Mouse (Mus musculus): ENCODE measurements around the gene Rapgef4.
A peak's percentile ranks its signal among the peaks of the same experiment; 100 is the strongest.

Gene Rapgef4

DNA sequence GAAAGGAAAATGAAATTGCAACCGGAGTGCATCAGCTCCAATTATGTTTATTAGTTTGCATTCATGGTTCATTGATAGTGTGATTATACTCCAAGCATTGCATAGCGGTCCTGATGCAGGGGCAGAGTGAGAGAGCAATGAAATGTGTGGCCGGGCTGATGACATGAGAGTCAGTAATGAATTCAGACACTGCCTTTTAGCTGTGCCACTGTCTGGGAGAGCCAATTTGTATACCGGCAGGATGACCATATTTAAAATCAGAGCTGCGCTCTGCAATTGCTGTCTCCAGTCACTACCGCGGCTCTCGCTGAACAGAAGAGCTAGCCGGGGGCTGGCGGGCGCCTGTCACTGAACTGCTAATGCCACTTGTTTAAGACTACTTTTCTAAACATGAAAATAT lies 197.5 kb downstream of the Rapgef4 start:
- DNase-seq (ENCODE audit: low read depth, low spot score), result no peak

DNA sequence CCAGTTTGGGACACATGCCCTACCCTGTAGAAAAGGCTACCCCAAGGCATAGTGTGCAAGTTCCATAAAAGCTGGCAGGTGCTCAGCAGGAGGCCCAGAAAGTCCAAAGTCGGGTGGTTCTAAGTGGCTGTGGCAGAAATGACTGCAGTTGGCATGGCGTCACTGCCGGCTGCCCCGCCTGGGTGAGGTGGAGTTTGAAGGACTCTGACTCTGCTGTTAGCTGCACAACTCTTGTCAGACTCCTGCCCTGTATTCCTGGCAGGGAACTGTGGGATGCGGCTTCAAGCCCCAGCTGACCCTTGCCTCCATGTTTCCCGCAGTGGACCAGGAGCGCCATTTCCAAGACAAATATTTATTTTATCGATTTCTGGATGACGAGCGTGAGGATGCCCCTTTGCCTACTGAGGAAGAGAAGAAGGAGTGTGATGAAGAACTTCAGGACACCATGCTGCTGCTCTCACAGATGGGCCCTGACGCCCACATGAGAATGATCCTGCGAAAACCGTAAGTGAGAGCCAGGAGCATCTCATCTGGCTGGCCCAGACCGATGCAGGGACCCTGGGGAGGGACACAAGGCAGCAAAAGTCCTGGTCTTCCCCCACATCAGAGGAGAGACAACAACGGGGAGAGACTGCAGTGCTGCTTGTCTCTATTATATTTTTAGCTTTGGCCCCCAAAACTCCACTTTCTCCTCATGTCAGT lies 198.7 kb downstream of the Rapgef4 start:
- no peak for DNase-seq (ENCODE audit: low read depth, low spot score)

GRCm38 (mm10) chr2:72181443-72181842 lies 200.4 kb downstream of the Rapgef4 start:
- DNase-seq (ENCODE audit: low read depth, low spot score), result no peak

- DNase-seq (ENCODE audit: low read depth, low spot score), result peak; percentile 38
Observed at GRCm38 (mm10) chr2:72183751-72184150, 202.7 kb downstream of the Rapgef4 start.

DNA sequence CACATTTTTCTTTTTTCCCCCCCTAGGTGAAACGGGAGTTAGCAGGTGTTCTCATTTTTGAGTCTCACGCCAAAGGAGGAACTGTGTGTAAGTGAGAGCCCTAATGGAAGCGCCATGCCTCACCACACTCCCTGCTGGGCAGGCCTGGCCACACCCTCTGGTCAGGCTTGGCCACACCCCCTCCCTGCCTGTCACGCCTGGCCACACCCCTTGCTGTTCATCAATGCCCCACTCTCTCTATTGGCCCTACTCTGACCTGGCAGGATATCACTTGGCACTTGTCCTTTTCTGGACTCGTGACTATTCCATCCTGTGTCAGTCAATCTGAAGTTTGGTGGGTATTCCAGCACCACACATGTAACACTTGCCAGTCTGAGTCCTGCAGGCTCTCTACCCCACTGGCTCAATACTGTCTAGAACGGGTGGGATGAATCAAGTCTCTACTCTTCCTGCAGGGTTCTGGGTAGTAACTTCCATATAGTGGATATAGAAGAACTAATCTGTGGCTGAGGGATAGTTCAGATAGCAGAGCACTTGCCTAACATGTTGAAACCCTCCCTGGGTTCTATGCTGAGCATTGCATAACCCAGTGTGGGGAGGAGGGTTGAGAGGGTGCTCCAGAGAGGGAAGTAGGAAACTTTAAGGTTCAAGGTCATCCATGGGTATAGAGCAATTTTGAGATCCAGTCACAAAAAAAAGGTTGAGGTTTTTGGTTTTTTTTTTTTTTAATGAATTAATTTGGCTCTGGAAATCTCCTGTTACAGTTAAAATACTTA lies 215.3 kb downstream of the Rapgef4 start:
- DNase-seq (ENCODE audit: low read depth, low spot score), result peak; percentile 15

DNA sequence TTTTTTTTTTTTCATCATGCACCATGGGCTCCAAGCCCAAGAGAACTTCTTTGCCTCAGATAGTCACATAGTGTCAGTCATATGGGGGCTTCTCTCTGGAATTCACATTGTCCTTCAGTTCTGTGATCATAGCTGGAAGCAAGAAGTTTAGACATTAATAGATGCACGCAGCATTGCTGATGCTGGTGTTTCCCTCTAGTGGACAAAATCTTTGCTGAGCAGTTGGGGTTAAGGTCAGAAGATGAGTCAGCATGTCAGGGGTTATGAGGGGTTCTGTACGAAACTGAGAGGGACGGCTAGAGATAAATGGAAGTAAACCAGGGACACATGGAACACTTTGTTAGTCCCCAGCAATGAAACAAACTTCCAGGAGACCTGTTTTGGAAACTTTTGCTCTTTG lies 216.0 kb downstream of the Rapgef4 start:
- DNase-seq (ENCODE audit: low read depth, low spot score), result no peak

DNA sequence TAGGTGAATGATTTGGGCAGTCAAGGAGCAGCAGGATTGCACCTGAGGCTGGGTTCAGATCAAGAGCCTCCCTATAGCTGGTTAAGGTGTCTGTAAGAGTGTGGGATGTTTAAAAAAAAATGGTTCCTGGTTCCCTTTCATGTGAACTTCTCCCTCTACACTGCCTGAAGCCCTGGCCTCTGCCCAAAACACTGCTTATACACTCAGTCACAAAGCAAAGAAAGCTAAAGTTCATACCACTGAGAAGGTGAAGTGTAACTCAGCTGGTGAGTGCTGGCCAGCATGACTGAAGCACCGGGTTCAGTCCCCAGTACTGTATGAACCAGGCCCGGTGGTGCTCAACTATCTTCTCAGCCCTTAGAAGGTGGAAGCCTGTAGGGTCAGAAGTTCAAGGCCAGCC lies 218.4 kb downstream of the Rapgef4 start:
- DNase-seq (ENCODE audit: low read depth, low spot score), result no peak

DNA sequence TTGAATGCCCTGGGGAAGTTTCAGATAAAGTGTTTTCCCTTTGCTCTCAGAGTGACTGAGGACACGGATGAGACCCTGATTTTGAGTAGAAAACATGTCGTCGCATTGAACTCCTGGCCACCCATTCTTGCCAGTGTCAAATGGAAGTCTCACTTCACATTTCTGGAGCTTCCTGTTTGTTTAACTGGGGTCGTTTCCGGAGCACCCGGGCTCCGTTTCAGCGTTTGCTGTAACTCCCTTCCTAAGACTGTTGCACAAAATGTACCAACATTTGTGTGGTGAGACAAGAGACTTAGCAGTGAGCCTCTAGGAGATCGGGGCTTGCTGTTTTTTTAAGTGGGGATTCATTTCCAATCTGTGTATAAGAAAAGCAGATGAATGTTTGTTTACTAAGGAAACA lies 220.5 kb downstream of the Rapgef4 start:
- no peak for DNase-seq (ENCODE audit: low read depth, low spot score)

DNA sequence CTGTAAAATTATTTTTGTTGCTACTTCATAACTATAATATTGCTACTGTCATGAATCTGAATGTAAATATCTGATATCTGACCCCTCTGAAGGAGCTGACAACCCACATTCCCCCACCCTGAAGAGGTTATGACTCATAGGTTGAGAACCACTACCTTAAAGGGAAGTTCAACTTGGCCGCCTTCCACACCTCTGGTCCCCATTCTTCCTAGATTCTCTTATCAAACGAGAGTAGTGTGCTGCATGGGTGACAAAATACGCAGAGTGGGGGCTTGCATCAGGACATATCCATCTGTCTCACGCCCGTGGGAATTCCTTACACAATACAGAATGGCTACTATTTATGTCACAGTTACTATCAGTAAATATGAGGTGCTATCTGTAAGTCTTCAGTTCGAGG lies 221.2 kb downstream of the Rapgef4 start:
- DNase-seq (ENCODE audit: low read depth, low spot score), result no peak

GRCm38 (mm10) chr2:72203609-72204008 lies 222.6 kb downstream of the Rapgef4 start:
- DNase-seq (ENCODE audit: low read depth, low spot score), result peak; percentile 35

DNA sequence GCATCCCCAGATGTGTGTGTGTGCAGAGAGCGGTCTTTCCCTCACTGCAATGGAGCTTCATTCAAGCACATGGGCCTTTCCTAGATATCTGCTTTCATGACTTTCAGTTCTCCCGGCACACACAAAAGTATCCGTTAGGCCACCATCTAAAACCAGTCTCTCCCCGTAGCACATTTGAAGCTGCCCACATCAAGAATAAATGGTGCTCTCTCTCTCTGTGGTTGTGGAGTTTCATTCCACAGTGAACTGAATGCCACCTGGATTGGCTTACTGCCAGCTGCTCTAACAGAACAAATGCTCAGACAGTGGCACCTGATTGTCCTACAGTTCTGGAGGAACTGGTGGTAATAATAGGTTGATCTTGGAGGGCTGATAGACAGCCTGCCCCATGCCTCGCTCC lies 224.8 kb downstream of the Rapgef4 start:
- no peak for DNase-seq (ENCODE audit: low read depth, low spot score)

DNA sequence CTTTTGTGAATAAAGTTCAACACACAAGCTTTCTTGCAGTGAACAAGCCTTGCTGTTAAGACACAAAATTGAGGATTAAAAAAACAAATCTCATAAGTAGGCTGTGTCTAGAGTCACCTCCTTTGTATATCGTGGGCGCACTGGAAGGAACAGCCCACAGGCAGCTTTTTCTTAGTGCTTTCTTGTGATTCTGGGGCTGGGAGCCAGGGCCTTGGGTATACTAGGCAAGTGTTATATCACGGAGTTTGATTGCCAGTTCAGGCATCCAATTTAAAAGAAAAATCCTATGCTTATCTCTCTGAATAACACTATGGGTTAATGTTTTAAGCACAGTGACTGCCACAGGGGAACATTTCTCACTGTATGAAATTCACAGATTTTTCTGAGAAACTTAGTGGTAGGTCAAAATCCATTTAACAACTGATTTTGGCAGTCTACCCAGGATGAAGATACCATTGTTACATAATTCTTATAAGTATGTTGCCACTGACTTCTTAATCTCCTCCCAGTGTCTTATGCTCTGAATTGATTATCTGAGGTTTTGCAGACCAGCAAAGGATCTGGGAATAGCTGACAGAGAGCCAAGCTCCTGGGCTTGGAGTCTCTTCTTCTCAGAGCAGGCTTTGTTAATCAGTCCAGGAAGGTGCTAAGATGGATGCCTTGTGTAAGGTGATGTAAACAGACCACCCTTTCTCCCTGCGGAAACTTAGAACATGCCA lies 225.6 kb downstream of the Rapgef4 start:
- DNase-seq (ENCODE audit: low read depth, low spot score), result no peak

GRCm38 (mm10) chr2:72217336-72217735 lies 236.3 kb downstream of the Rapgef4 start:
- DNase-seq (ENCODE audit: low read depth, low spot score), result no peak

DNA sequence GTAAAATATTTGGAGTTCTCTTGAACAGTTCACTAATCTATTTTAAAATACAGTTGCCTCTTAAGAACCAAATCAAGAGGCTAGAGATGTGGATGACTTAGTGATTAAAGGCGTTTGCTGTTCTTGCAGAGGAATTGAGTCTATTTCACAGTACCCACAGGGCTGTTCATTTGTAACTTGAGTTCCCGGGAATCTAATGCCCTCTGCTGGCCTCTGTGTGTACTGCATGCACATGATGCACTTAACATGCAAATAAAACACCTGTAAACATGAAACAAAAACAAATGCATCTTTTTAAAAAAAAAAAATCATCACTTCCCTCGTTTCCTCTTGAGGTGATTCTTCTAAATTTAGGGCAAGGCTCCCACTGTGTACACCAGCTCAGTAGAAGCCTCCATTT lies 238.9 kb downstream of the Rapgef4 start:
- DNase-seq (ENCODE audit: low read depth, low spot score), result peak; percentile 65

- no peak for DNase-seq (ENCODE audit: low read depth, low spot score)
Observed at GRCm38 (mm10) chr2:72221283-72221682, 240.2 kb downstream of the Rapgef4 start.

DNA sequence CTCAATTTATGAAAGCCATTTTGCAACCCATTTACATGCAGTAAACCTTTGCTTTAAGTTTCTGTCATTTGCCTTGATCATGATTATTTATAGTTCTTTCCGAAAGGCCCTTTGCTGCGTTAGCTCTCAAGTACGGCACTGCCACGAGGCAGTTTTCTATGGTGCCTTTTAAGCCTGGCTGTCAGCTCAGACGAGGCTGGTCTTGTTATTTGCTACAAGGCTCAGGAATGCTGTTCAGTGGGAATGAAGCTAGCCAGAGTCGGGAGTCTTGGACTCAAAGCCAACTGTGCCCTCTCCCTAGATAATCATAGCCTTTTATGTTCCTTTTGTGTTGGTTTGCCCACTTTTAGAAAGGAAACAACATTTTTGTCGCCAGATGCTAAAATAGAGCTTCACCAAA lies 240.7 kb downstream of the Rapgef4 start:
- DNase-seq (ENCODE audit: low read depth, low spot score), result no peak

DNA sequence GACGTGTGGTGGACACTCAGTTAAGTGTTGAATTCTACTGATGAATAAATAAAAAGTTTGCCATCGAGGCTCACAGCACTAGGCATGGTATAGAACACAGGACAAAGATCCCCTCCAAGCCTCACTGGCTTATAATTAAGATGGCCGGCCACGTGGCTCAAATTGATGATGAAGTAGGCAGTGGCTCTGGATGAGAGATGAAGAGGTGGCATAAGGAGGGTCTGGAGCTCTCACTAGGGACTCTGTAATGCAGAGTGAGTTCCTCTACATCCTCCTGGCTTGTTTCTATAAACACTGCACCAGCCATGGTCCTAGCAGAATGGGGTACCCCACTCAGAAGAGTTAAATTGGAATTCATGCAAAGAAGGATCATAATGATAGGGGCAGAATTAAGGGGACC lies 241.2 kb downstream of the Rapgef4 start:
- no peak for DNase-seq (ENCODE audit: low read depth, low spot score)

DNA sequence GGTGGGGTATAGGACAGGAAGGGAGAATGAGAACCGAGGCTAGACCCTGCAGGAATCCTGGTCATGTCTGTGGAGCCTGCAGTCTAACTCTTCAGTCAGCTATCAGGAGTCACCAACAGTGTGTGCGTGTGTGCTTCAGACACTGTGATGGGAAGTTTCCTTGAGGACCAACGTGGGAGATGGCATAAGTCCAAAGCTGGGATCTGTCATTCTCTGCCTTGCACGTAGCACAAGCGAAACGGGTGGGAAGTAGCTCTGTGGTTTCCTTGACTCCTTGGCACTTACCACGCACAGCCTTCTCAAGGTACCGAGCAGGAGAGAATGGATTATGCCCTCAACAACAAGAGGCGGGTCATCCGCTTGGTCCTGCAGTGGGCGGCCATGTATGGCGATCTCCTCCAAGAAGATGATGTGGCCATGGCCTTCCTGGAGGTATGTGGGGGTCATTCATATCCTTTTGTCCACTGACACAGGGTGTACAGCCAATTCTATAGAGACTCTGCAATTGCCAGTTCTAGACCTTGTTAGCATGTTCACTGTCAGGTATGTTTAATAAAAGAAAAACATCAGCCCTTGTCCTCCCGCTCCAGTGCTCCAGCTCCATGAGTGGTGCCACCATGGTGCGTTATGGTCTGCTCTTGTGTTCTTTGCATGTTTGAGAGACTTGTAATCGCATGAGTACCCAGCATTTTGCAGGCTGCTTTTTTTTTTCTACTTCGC lies 241.9 kb downstream of the Rapgef4 start:
- no peak for DNase-seq (ENCODE audit: low read depth, low spot score)

DNA sequence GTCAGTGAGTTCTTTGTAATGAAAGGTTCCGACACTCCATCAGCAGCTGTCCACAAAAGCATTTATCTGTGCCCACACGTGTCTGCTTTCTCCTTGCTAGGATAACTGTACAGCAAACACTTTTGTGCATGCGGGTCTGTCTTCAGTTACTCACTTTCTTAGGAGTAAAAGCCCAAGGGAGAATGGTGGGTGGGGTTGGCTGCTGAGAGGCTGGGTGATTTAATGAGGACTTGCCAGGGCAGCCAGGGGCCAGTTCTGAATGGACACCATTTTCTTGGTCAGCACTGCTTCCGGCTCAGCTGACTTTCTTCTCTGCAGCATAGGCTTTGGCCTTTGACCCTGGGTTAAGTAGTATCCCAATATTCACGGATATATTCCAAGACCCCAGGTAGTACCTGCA lies 242.4 kb downstream of the Rapgef4 start:
- no peak for DNase-seq (ENCODE audit: low read depth, low spot score)

DNA sequence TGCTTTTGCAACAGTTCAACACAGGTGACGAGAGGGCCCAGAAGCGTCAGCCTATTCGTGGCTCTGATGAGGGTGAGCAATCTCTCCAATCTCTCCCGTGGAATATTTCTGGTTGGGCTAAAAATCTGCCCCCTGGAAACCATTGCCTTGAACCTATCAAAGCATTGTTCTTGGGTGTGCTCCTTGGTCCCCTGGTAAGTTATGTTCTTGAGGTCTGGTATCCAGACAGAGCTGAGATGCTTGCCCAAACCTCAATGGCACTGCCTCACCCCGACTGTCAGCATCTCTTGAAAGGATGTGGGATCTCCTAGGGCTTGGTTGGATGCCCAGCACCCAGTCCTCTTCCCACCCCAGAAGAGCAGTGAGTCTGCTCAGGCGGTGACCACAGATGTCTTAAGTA lies 245.0 kb downstream of the Rapgef4 start:
- no peak for DNase-seq (ENCODE audit: low read depth, low spot score)

- no peak for DNase-seq (ENCODE audit: low read depth, low spot score)
Observed at GRCm38 (mm10) chr2:72227416-72227815, 246.4 kb downstream of the Rapgef4 start.

GRCm38 (mm10) chr2:72228881-72229280 lies 247.8 kb downstream of the Rapgef4 start:
- DNase-seq (ENCODE audit: low read depth, low spot score), result no peak

Data from CD4-positive helper T cell, adult 2 months (primary cell).